Mouse (Mus musculus) erythroid progenitor cell, adult 5-6 weeks (primary cell): ENCODE data around the gene Pla2r1. TPM values are rescaled to one million over a fixed set of nuclear protein-coding genes. Genes with fewer than 3 reads are reported as not detected.

Source experiments
- ATAC-seq: replicated peaks from 2 replicates; pipeline ENCODE4 v1.8.0; 2016; ENCODE audit warnings: moderate number of reproducible peaks, mild to moderate bottlenecking, moderate TSS enrichment, inconsistent platforms; ENCODE audit not compliant: poor library complexity, low FRiP score, severe bottlenecking
- total RNA-seq, 2 experiments: library from RNA; stranded (forward) in 1 of 2; stranded (reverse) in 1 of 2; fragments of 150-400 nt in 1 of 2; fragments of 186-747, 209-891 nt in 1 of 2; gene quantifications; 2 replicates each; pipeline versions ENCODE4 v1.2.3 to v1.2.4; 2015 to 2017; ENCODE audit warnings: low replicate concordance in 2 of 2

Pla2r1 gene
- total RNA-seq, 2 experiments from 2014 or later = not detected

- ATAC-seq = no peak
Measured at GRCm38 (mm10) chr2:60409989-60410763, 142.9 kb downstream of the Pla2r1 start.

GRCm38 (mm10) chr2:60409194-60409593, 143.9 kb downstream of the Pla2r1 start:
- ATAC-seq = no peak

GRCm38 (mm10) chr2:60407387-60407786, 145.7 kb downstream of the Pla2r1 start:
- no peak for ATAC-seq

- no peak for ATAC-seq
Measured at GRCm38 (mm10) chr2:60405431-60405830, 147.7 kb downstream of the Pla2r1 start.

GRCm38 (mm10) chr2:60404763-60405162, 148.3 kb downstream of the Pla2r1 start:
- no peak for ATAC-seq

- ATAC-seq = no peak
Measured at GRCm38 (mm10) chr2:60401694-60402093, 151.4 kb downstream of the Pla2r1 start.

- ATAC-seq = no peak
Measured at GRCm38 (mm10) chr2:60393786-60394185, 159.3 kb downstream of the Pla2r1 start.

GRCm38 (mm10) chr2:60392286-60392685, 160.8 kb downstream of the Pla2r1 start:
- no peak for ATAC-seq

- ATAC-seq = no peak
Measured at GRCm38 (mm10) chr2:60387363-60387762, 165.7 kb downstream of the Pla2r1 start.

GRCm38 (mm10) chr2:60386835-60387234, 166.3 kb downstream of the Pla2r1 start:
- no peak for ATAC-seq

- ATAC-seq = no peak
Measured at GRCm38 (mm10) chr2:60384763-60385085, 168.4 kb downstream of the Pla2r1 start.

- ATAC-seq = no peak
Measured at GRCm38 (mm10) chr2:60384083-60384762, 168.9 kb downstream of the Pla2r1 start.

- ATAC-seq = peak; percentile 81
Measured at GRCm38 (mm10) chr2:60382858-60383669, 170.0 kb downstream of the Pla2r1 start, which contains the start of gene Ly75. Ly75 (minus strand) TSS chr2:60383303.

- no peak for ATAC-seq
Measured at GRCm38 (mm10) chr2:60382346-60382745, 170.8 kb downstream of the Pla2r1 start.

- ATAC-seq = no peak
Measured at GRCm38 (mm10) chr2:60377260-60377659, 175.8 kb downstream of the Pla2r1 start.

GRCm38 (mm10) chr2:60375608-60376107, 177.4 kb downstream of the Pla2r1 start:
- ATAC-seq = no peak

GRCm38 (mm10) chr2:60375126-60375525, 178.0 kb downstream of the Pla2r1 start:
- no peak for ATAC-seq

GRCm38 (mm10) chr2:60370188-60370587, 182.9 kb downstream of the Pla2r1 start:
- ATAC-seq = no peak

GRCm38 (mm10) chr2:60369454-60369853, 183.7 kb downstream of the Pla2r1 start:
- no peak for ATAC-seq

GRCm38 (mm10) chr2:60367871-60368270, 185.2 kb downstream of the Pla2r1 start:
- ATAC-seq = no peak
